Mouse (Mus musculus) liver, embryonic 12.5 days (tissue): ENCODE results near the gene Defa17. TPM values are rescaled to one million over a fixed set of nuclear protein-coding genes. Genes with fewer than 3 reads are reported as not detected.
"Not testable (repeated sequence)": the region's sequence is repeated elsewhere in the genome, so short reads cannot be mapped to it uniquely, and the experiment has no call there.

Experiments
- ATAC-seq: fragments of 200-750 bp; cut with Nextera tagmentation; 2 replicates; pipeline ENCODE4 v1.8.0; 2017; ENCODE audit warnings: moderate number of reproducible peaks, mild to moderate bottlenecking, moderate library complexity
- H3K27ac ChIP-seq: fragments of 300-500 bp; sonication (generic); 2 replicates; pipeline ENCODE4 v1.5.1; 2016; ENCODE audit warnings: mild to moderate bottlenecking
- H3K27me3 ChIP-seq: fragments of 300-500 bp; sonication (generic); replicated peaks from 2 replicates; pipeline ENCODE4 v1.6.1; 2016; ENCODE audit warnings: mild to moderate bottlenecking, moderate library complexity
- H3K36me3 ChIP-seq: fragments of 300-500 bp; sonication (generic); 2 replicates; pipeline ENCODE4 v1.6.1; 2016; ENCODE audit warnings: mild to moderate bottlenecking, moderate library complexity
- H3K4me1 ChIP-seq: fragments of 300-500 bp; sonication (generic); 2 replicates; pipeline ENCODE4 v1.6.1; 2016
- H3K4me2 ChIP-seq: fragments of 300-500 bp; sonication (generic); 2 replicates; pipeline ENCODE4 v1.6.1; 2016; ENCODE audit warnings: mild to moderate bottlenecking, moderate library complexity
- H3K4me3 ChIP-seq: fragments of 300-500 bp; sonication (generic); 2 replicates; pipeline ENCODE4 v1.5.1; 2016; ENCODE audit warnings: mild to moderate bottlenecking, moderate library complexity
- H3K9ac ChIP-seq: fragments of 300-500 bp; sonication (generic); 2 replicates; pipeline ENCODE4 v1.6.1; 2016; ENCODE audit warnings: mild to moderate bottlenecking, moderate library complexity
- H3K9me3 ChIP-seq: fragments of 300-500 bp; sonication (generic); replicated peaks from 2 replicates; pipeline ENCODE4 v1.6.1; 2016; ENCODE audit warnings: mild to moderate bottlenecking, moderate library complexity
- WGBS: fragments of 180-500 bp; shearing (Covaris S2); methylation state at CpG from one replicate; pipeline ENCODE4 v1.1.7; 2016; ENCODE audit not compliant: insufficient replicate concordance; 5-methylcytosine and 5-hydroxymethylcytosine counted together
- polyA plus RNA-seq: library from polyadenylated mRNA; unstranded; fragments of >200 nt; fragmentation: Nextera tagmentation; extraction: Ambion mirVana; gene quantifications from 2 replicates; pipeline ENCODE4 v1.2.1, GENCODE M21; 2016

The Defa17 gene
- not detected in 2 replicates for polyA plus RNA-seq

DNA sequence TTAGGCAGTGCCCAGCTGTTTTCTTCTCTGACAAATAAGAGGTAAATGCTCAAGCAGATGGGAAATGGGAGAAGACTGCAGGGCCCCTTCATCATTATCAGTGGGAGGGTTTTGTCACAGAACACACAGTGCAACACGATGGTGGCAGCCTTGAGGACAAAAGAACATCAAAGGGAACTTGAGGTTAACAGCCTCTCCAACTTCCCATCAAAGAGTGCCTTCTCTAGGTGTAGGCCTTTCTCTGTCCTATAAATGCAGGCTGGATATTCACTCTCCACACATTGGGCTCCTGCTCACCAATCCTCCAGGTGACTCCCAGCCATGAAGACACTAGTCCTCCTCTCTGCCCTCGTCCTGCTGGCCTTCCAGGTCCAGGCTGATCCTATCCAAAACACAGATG is at the start of gene Defa17:
Gene Defa17, plus strand, starts transcription at position 301 of the 400 bp plus-strand sequence.
- H3K4me3 ChIP-seq, H3K9ac ChIP-seq, H3K4me1 ChIP-seq, H3K27me3 ChIP-seq, H3K9me3 ChIP-seq, H3K27ac ChIP-seq, ATAC-seq, H3K36me3 ChIP-seq, H3K4me2 ChIP-seq: not testable (repeated sequence)
- no CpG with 5 or more reads among the region's 2 CpGs for WGBS

DNA sequence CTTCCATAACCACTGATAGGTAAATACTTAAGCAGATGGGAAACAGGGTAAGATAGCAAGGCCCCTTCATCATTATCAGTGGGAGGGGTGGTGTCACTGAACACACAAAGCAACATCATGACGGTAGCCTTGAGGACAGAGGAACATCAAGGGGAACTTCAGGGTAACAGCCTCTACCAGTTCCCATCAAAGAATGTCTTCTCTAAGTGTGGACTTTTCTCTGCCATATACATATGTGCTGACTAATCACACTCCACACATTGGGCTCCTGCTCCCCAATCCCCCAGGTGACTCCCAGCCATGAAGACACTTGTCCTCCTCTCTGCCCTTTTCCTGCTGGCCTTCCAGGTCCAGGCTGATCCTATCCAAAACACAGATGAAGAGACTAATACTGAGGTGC is 37.7 kb upstream of the Defa17 start, which contains the start of gene Defa26:
Gene Defa26, plus strand, starts transcription at position 301 of the 400 bp plus-strand sequence.
- no CpG with 5 or more reads among the region's 1 CpGs for WGBS
- not testable (repeated sequence) for H3K9ac ChIP-seq, H3K4me1 ChIP-seq, H3K4me2 ChIP-seq, H3K27me3 ChIP-seq, H3K36me3 ChIP-seq, H3K4me3 ChIP-seq, H3K9me3 ChIP-seq, H3K27ac ChIP-seq, ATAC-seq

DNA sequence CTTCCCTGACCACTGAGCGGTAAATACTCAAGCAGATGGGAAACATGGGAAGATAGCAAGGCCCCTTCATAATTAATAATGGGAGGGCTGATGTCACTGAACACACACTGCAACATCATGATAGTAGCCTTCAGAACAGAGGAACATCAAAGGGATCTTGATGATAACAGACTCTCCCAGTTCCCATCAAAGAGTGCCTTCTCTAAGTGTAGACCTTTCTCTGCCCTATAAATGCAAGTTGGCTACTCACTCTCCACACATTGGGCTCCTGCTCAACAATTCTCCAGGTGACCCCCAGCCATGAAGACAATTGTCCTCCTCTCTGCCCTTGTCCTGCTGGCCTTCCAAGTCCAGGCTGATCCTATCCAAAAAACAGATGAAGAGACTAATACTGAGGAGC is 9.9 kb downstream of the Defa17 start, which contains the start of gene Defa34:
Gene Defa34, plus strand, starts transcription at position 301 of the 400 bp plus-strand sequence.
- not testable (repeated sequence) for H3K36me3 ChIP-seq, H3K4me3 ChIP-seq, H3K27me3 ChIP-seq, H3K9ac ChIP-seq, H3K4me2 ChIP-seq, H3K9me3 ChIP-seq, H3K27ac ChIP-seq, ATAC-seq, H3K4me1 ChIP-seq
- WGBS = 71% methylated on average over 1 of the region's 1 CpGs

DNA sequence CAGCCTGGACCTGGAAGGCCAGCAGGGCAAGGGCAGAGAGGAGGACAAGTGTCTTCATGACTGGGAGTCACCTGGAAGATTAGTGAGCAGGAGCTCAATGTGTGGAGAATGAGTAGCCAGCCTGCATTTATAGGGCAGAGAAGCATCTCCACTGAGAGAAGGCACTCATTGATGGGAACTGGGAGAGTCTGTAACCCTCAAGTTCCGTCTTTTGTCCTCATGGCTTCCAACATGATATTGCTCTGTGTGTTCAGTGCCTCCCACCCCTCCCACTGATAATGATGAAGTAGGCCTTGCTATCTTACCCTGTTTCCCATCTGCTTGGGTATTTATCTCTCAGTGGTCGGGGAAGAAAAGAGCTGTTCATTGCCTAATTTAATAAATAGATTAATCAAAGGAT is 48.0 kb downstream of the Defa17 start, which contains the start of gene AY761184:
Gene AY761184, minus strand, starts transcription at position 101 of the 400 bp plus-strand sequence.
- H3K36me3 ChIP-seq, H3K4me1 ChIP-seq, H3K27me3 ChIP-seq, H3K9me3 ChIP-seq, ATAC-seq, H3K4me2 ChIP-seq, H3K9ac ChIP-seq, H3K4me3 ChIP-seq, H3K27ac ChIP-seq: not testable (repeated sequence)
- WGBS = 57% methylated on average over 2 of the region's 2 CpGs

Other genes with a start within 250 kb of the Defa17 start
- not detected in 2 replicates for gene Defa36, start 228.4 kb upstream of the Defa17 start, polyA plus RNA-seq
- gene Gm7849, start 199.2 kb upstream of the Defa17 start, polyA plus RNA-seq = not detected in 2 replicates
- gene Defa20, start 146.5 kb upstream of the Defa17 start, polyA plus RNA-seq = not detected in 2 replicates
- not detected in 2 replicates for gene Defa32, start 126.7 kb upstream of the Defa17 start, polyA plus RNA-seq
- gene Defa37, start 90.4 kb upstream of the Defa17 start, polyA plus RNA-seq = not detected in 2 replicates
- not detected in 2 replicates for gene Defa28, start 72.8 kb upstream of the Defa17 start, polyA plus RNA-seq
- gene Gm7861, start 61.3 kb upstream of the Defa17 start, polyA plus RNA-seq = not detected in 2 replicates
- not detected in 2 replicates for gene Defa26, start 37.6 kb upstream of the Defa17 start, polyA plus RNA-seq
- gene Defa34, start 10.0 kb downstream of the Defa17 start, polyA plus RNA-seq = not detected in 2 replicates
- not detected in 2 replicates for gene AY761184, start 47.9 kb downstream of the Defa17 start, polyA plus RNA-seq
- gene Defa24, start 78.7 kb downstream of the Defa17 start, polyA plus RNA-seq = not detected in 2 replicates
- not detected in 2 replicates for gene Defb50, start 167.8 kb downstream of the Defa17 start, polyA plus RNA-seq
- not detected in 2 replicates for gene Defb2, start 184.1 kb downstream of the Defa17 start, polyA plus RNA-seq
- not detected in 2 replicates for gene Defb10, start 203.1 kb downstream of the Defa17 start, polyA plus RNA-seq
- gene Defb9, start 229.6 kb downstream of the Defa17 start, polyA plus RNA-seq = not detected in 2 replicates